Mouse (Mus musculus) bone marrow macrophage, adult 2 months (primary cell): ENCODE results near the gene Vegfb. TPM values are rescaled to one million over a fixed set of nuclear protein-coding genes. Genes with fewer than 3 reads are reported as not detected.
"Not testable (repeated sequence)": the region's sequence is repeated elsewhere in the genome, so short reads cannot be mapped to it uniquely, and the experiment has no call there.

Source experiments
- H3K27ac ChIP-seq: 2 replicates; pipeline ENCODE4 v1.5.1; 2012; ENCODE audit warnings: low read depth, low read length; ENCODE audit not compliant: insufficient read depth
- H3K4me1 ChIP-seq: 2 replicates; pipeline ENCODE4 v1.6.1; 2012; ENCODE audit warnings: low read length; ENCODE audit not compliant: control insufficient read depth, insufficient read depth
- H3K4me3 ChIP-seq: 2 replicates; pipeline ENCODE4 v1.5.1; 2012; ENCODE audit warnings: mild to moderate bottlenecking, low read length, moderate library complexity; ENCODE audit not compliant: insufficient read depth
- CTCF ChIP-seq: IDR thresholded peaks from 2 replicates; pipeline ENCODE4 v1.5.1; 2012; ENCODE audit warnings: low read depth, mild to moderate bottlenecking, low read length, moderate library complexity
- POLR2A ChIP-seq: IDR thresholded peaks from 2 replicates; pipeline ENCODE4 v1.6.1; 2012; ENCODE audit warnings: mild to moderate bottlenecking, low read depth, low read length, borderline replicate concordance
- polyA plus RNA-seq: library from polyadenylated mRNA; stranded (reverse); fragments of >200 nt; gene quantifications from 2 replicates; pipeline ENCODE4 v1.2.4, GENCODE M21; 2012; ENCODE audit not compliant: missing spikeins, insufficient read depth, insufficient read length

The Vegfb gene
- polyA plus RNA-seq, 1 experiment: 30.1 TPM

- Histone ChIP-seq H3K4me3 (peak within 1 kb of the TSS; percentile 70), H3K27ac (peak within 1 kb of the TSS; percentile 12), H3K4me1 (peaks cover 17% of the 10 kb centered on the region)
- TF ChIP-seq POLR2A: no peak
These were observed 4.8 kb upstream of the Vegfb start, which contains the start of gene Dnajc4 for GRCm38 (mm10) chr19:6992011-6992858. Gene Dnajc4 (minus strand): TSS chr19:6992572.

GRCm38 (mm10) chr19:6991166-6991565 is 3.7 kb upstream of the Vegfb start:
- H3K27ac ChIP-seq, H3K4me3 ChIP-seq: not testable (repeated sequence)
- H3K4me1 ChIP-seq: peaks cover 16% of the 10 kb centered on the region

GRCm38 (mm10) chr19:6990712-6991111 is 3.3 kb upstream of the Vegfb start:
- peaks cover 20% of the 10 kb centered on the region for H3K4me1 ChIP-seq
- no peak overlapping the region for H3K27ac ChIP-seq
- H3K4me3 ChIP-seq: no peak overlapping the region
- TF ChIP-seq CTCF (no peak), POLR2A (no peak)

- TF ChIP-seq POLR2A (no peak), CTCF (no peak)
- H3K4me3 ChIP-seq: no peak overlapping the region
- H3K27ac ChIP-seq: no peak overlapping the region
- peaks cover 14% of the 10 kb centered on the region for H3K4me1 ChIP-seq
These were observed 1.8 kb upstream of the Vegfb start for GRCm38 (mm10) chr19:6989251-6989650.

- peak overlapping the region; percentile 72 for H3K4me3 ChIP-seq
- no peak for TF ChIP-seq CTCF
- TF ChIP-seq POLR2A: no peak
- peaks cover 13% of the 10 kb centered on the region for H3K4me1 ChIP-seq
- H3K27ac ChIP-seq: peak overlapping the region; percentile 43
These were observed 444 bp upstream of the Vegfb start for GRCm38 (mm10) chr19:6987904-6988285.

- Histone ChIP-seq H3K4me3 (peak overlapping the region; percentile 72), H3K4me1 (peaks cover 18% of the 10 kb centered on the region), H3K27ac (no peak overlapping the region)
- TF ChIP-seq CTCF (no peak), POLR2A (no peak)
These were observed 1.3 kb downstream of the Vegfb start for GRCm38 (mm10) chr19:6985951-6986708.

- TF ChIP-seq CTCF: no peak
- TF ChIP-seq POLR2A: no peak
- Histone ChIP-seq H3K4me3 (no peak overlapping the region), H3K4me1 (peaks cover 18% of the 10 kb centered on the region), H3K27ac (no peak overlapping the region)
These were observed 2.2 kb downstream of the Vegfb start for GRCm38 (mm10) chr19:6985300-6985699.

- TF ChIP-seq POLR2A (no peak), CTCF (no peak)
- Histone ChIP-seq H3K4me1 (peaks cover 19% of the 10 kb centered on the region), H3K27ac (no peak overlapping the region), H3K4me3 (no peak overlapping the region)
These were observed 3.8 kb downstream of the Vegfb start for GRCm38 (mm10) chr19:6983621-6984020.

- Histone ChIP-seq H3K4me1 (peaks cover 26% of the 10 kb centered on the region), H3K27ac (no peak overlapping the region), H3K4me3 (0 out of 2 replicates have a peak overlapping the region, but pooled peaks have one; percentile 15)
- TF ChIP-seq POLR2A (no peak), CTCF (no peak)
These were observed 6.0 kb downstream of the Vegfb start for GRCm38 (mm10) chr19:6981465-6981864.

- peaks cover 18% of the 10 kb centered on the region for H3K4me1 ChIP-seq
- peak within 1 kb of the TSS; percentile 81 for H3K27ac ChIP-seq
- TF ChIP-seq POLR2A (peak; percentile 92), CTCF (no peak)
- peak within 1 kb of the TSS; percentile 75 for H3K4me3 ChIP-seq
These were observed 6.9 kb downstream of the Vegfb start, which contains the start of gene Fkbp2 for GRCm38 (mm10) chr19:6980381-6981093. Gene Fkbp2 (minus strand): TSS chr19:6980501.
